Mouse (Mus musculus): ENCODE measurements at regions not wholly inside any gene's neighbourhood (a gene's known extent, or its start where the extent isn't known, plus 50 kb on each side); places are given as distances from the start of the nearest gene placed in this dataset.

GRCm38 (mm10) chr12:13147251-13147650 lies 101.8 kb downstream of the Ddx1 start:
- TF ChIP-seq CTCF (IDR thresholded peaks at IDR 0.05; ENCODE audit: low read depth): no peak
- 60% methylated on average over 4 of the region's 4 CpGs for WGBS
- no peak for DNase-seq (ENCODE audit: low spot score)
- no peaks in the 10 kb centered on the region for H3K9me3 ChIP-seq (replicated peaks; ENCODE audit: low read length)
- no peak for ATAC-seq (replicated peaks; ENCODE audit: low FRiP score, low read depth)
- H3K27ac ChIP-seq: no peak overlapping the region
- H3K27me3 ChIP-seq (ENCODE audit: insufficient read depth, low read length): no peaks in the 10 kb centered on the region
- no peak overlapping the region for H3K4me3 ChIP-seq (replicated peaks; ENCODE audit: low read depth, low read length)
- no peak overlapping the region for H3K9ac ChIP-seq (ENCODE audit: low read depth, low read length)
- no peaks in the 10 kb centered on the region for H3K36me3 ChIP-seq (ENCODE audit: insufficient read depth, low read length)
- no peak overlapping the region for H3K4me2 ChIP-seq (ENCODE audit: low read length)
- peaks cover 7% of the 10 kb centered on the region; the same call in 1 of the 2 replicates for H3K4me1 ChIP-seq (replicated peaks; ENCODE audit: insufficient read depth, low read length)

GRCm38 (mm10) chr12:13145186-13146115 lies 103.6 kb downstream of the Ddx1 start:
- Histone ChIP-seq H3K36me3 (ENCODE audit: insufficient read depth, low read length) (no peaks in the 10 kb centered on the region), H3K4me1 (replicated peaks; ENCODE audit: insufficient read depth, low read length) (no peaks in the 10 kb centered on the region; the same call in 1 of the 2 replicates), H3K27ac (peak overlapping the region; percentile 42; the same call in 1 of the 2 replicates), H3K9ac (ENCODE audit: low read depth, low read length) (no peak overlapping the region), H3K27me3 (ENCODE audit: insufficient read depth, low read length) (no peaks in the 10 kb centered on the region), H3K4me2 (ENCODE audit: low read length) (no peak overlapping the region), H3K9me3 (replicated peaks; ENCODE audit: low read length) (no peaks in the 10 kb centered on the region), H3K4me3 (replicated peaks; ENCODE audit: low read depth, low read length) (no peak overlapping the region)
- peak; percentile 85 for DNase-seq (ENCODE audit: low spot score)
- no peak for TF ChIP-seq CTCF (IDR thresholded peaks at IDR 0.05; ENCODE audit: low read depth)
- peak; percentile 66 for ATAC-seq (replicated peaks; ENCODE audit: low FRiP score, low read depth)
- 41% methylated on average over 10 of the region's 10 CpGs for WGBS

- no peaks in the 10 kb centered on the region for H3K36me3 ChIP-seq (ENCODE audit: insufficient read depth, low read length)
- DNase-seq (ENCODE audit: low spot score) (no peak), ATAC-seq (replicated peaks; ENCODE audit: low FRiP score, low read depth) (no peak)
- no peaks in the 10 kb centered on the region; the same call in 1 of the 2 replicates for H3K4me1 ChIP-seq (replicated peaks; ENCODE audit: insufficient read depth, low read length)
- H3K9me3 ChIP-seq (replicated peaks; ENCODE audit: low read length): no peaks in the 10 kb centered on the region
- WGBS: 84% methylated on average over 1 of the region's 1 CpGs
- H3K9ac ChIP-seq (ENCODE audit: low read depth, low read length): no peak overlapping the region
- no peaks in the 10 kb centered on the region for H3K27me3 ChIP-seq (ENCODE audit: insufficient read depth, low read length)
- no peak for TF ChIP-seq CTCF (IDR thresholded peaks at IDR 0.05; ENCODE audit: low read depth)
- H3K4me3 ChIP-seq (replicated peaks; ENCODE audit: low read depth, low read length): no peak overlapping the region
- H3K4me2 ChIP-seq (ENCODE audit: low read length): no peak overlapping the region
- no peak overlapping the region for H3K27ac ChIP-seq
Observed at GRCm38 (mm10) chr12:13144739-13145138, 104.3 kb downstream of the Ddx1 start.

- ATAC-seq (replicated peaks; ENCODE audit: low FRiP score, low read depth) (no peak), DNase-seq (ENCODE audit: low spot score) (no peak)
- H3K9me3 ChIP-seq (replicated peaks; ENCODE audit: low read length): no peaks in the 10 kb centered on the region
- H3K4me3 ChIP-seq (replicated peaks; ENCODE audit: low read depth, low read length): no peak overlapping the region
- H3K27ac ChIP-seq: no peak overlapping the region
- no peaks in the 10 kb centered on the region for H3K36me3 ChIP-seq (ENCODE audit: insufficient read depth, low read length)
- no peak for TF ChIP-seq CTCF (IDR thresholded peaks at IDR 0.05; ENCODE audit: low read depth)
- no peaks in the 10 kb centered on the region for H3K4me1 ChIP-seq (replicated peaks; ENCODE audit: insufficient read depth, low read length)
- 92% methylated on average over 6 of the region's 6 CpGs for WGBS
- no peak overlapping the region for H3K4me2 ChIP-seq (ENCODE audit: low read length)
- no peak overlapping the region for H3K9ac ChIP-seq (ENCODE audit: low read depth, low read length)
- no peaks in the 10 kb centered on the region for H3K27me3 ChIP-seq (ENCODE audit: insufficient read depth, low read length)
Observed at GRCm38 (mm10) chr12:13140636-13141035, 108.4 kb downstream of the Ddx1 start.

- Histone ChIP-seq H3K9me3 (replicated peaks; ENCODE audit: low read length) (no peaks in the 10 kb centered on the region), H3K4me3 (replicated peaks; ENCODE audit: low read depth, low read length) (no peak overlapping the region), H3K36me3 (ENCODE audit: insufficient read depth, low read length) (no peaks in the 10 kb centered on the region), H3K4me2 (ENCODE audit: low read length) (no peak overlapping the region), H3K9ac (ENCODE audit: low read depth, low read length) (no peak overlapping the region), H3K27me3 (ENCODE audit: insufficient read depth, low read length) (no peaks in the 10 kb centered on the region), H3K27ac (no peak overlapping the region), H3K4me1 (replicated peaks; ENCODE audit: insufficient read depth, low read length) (no peaks in the 10 kb centered on the region)
- peak; percentile 39 for DNase-seq (ENCODE audit: low spot score)
- WGBS: 68% methylated on average over 5 of the region's 5 CpGs
- TF ChIP-seq CTCF (IDR thresholded peaks at IDR 0.05; ENCODE audit: low read depth): no peak
- no peak for ATAC-seq (replicated peaks; ENCODE audit: low FRiP score, low read depth)
Observed at GRCm38 (mm10) chr12:13139189-13139588, 109.8 kb downstream of the Ddx1 start.

GRCm38 (mm10) chr12:13134168-13134567 lies 114.8 kb downstream of the Ddx1 start:
- Histone ChIP-seq H3K9me3 (replicated peaks; ENCODE audit: low read length) (no peaks in the 10 kb centered on the region), H3K36me3 (ENCODE audit: insufficient read depth, low read length) (no peaks in the 10 kb centered on the region), H3K9ac (ENCODE audit: low read depth, low read length) (no peak overlapping the region), H3K4me1 (replicated peaks; ENCODE audit: insufficient read depth, low read length) (peaks cover 4% of the 10 kb centered on the region; the same call in 1 of the 2 replicates), H3K27me3 (ENCODE audit: insufficient read depth, low read length) (no peaks in the 10 kb centered on the region), H3K4me3 (replicated peaks; ENCODE audit: low read depth, low read length) (no peak overlapping the region), H3K4me2 (ENCODE audit: low read length) (no peak overlapping the region), H3K27ac (no peak overlapping the region)
- ATAC-seq (replicated peaks; ENCODE audit: low FRiP score, low read depth) (no peak), DNase-seq (ENCODE audit: low spot score) (no peak)
- TF ChIP-seq CTCF (IDR thresholded peaks at IDR 0.05; ENCODE audit: low read depth): no peak
- WGBS: 85% methylated on average over 10 of the region's 10 CpGs
